24 mouse cellular contexts compared by ENCODE assay signal in genomic region chr10:20518529-20518889, GRCm38 (mm10).
A peak's percentile ranks its signal among the peaks of the same experiment; 100 is the strongest.
DNase-seq lines count a peak whose midpoint lies in the region; ATAC-seq and TF ChIP-seq lines count a peak whose summit lies in the region.
"Had no signal": no experiment of that assay in that cellular context is flagged by ENCODE, and none has a peak within 500 bp of the region (broad histone marks: within the 10 kb centered on the region; RNA-seq: fewer than 3 reads in every experiment).

No protein-coding gene starts in this region.

- H3K27me3 ChIP-seq in limb, embryonic 11.5 days (ENCODE audit: control insufficient read depth, insufficient read depth, low read length) = no peaks in the 10 kb centered on the region
- H3K27me3 ChIP-seq in limb, embryonic 10.5 days (ENCODE audit: low read depth, poor library complexity, severe bottlenecking) = no peaks in the 10 kb centered on the region
- H3K27me3 ChIP-seq in G1E (ENCODE audit: insufficient read depth, low read length) = peaks cover 10% of the 10 kb centered on the region
- H3K27me3 ChIP-seq in hindbrain, postnatal 0 days (ENCODE audit: insufficient read depth, low read length) = no peaks in the 10 kb centered on the region
- H3K27me3 ChIP-seq: intestine, embryonic 15.5 days had no signal

- no peak for TF ChIP-seq CTCF in G1E (IDR thresholded peaks at IDR 0.05; ENCODE audit: low read depth, low read length)
- no peak for TF ChIP-seq CTCF in hindbrain, postnatal 0 days (IDR thresholded peaks at IDR 0.05; ENCODE audit: low read depth)

- no peaks in the 10 kb centered on the region for H3K36me3 ChIP-seq in limb, embryonic 11.5 days (ENCODE audit: control insufficient read depth, insufficient read depth, low read length)
- H3K36me3 ChIP-seq in limb, embryonic 10.5 days = no peaks in the 10 kb centered on the region
- peaks cover 2% of the 10 kb centered on the region for H3K36me3 ChIP-seq in G1E (replicated peaks)
- H3K36me3 ChIP-seq in hindbrain, postnatal 0 days (ENCODE audit: insufficient read depth, low read length) = no peaks in the 10 kb centered on the region
- H3K36me3 ChIP-seq: embryonic facial prominence, embryonic 10.5 days; intestine, embryonic 15.5 days had no signal

- no peak overlapping the region for H3K27ac ChIP-seq in limb, embryonic 11.5 days (replicated peaks; ENCODE audit: low read depth, low read length)
- no peak overlapping the region for H3K27ac ChIP-seq in limb, embryonic 10.5 days
- H3K27ac ChIP-seq in brown adipose tissue, adult 24 weeks (replicated peaks; ENCODE audit: low read depth, low read length) = peak overlapping the region; percentile 47
- no peak overlapping the region for H3K27ac ChIP-seq in hindbrain, postnatal 0 days
- H3K27ac ChIP-seq: embryonic facial prominence, embryonic 10.5 days; hindbrain, embryonic 14.5 days; intestine, embryonic 15.5 days; layer of hippocampus, adult 2 months had no signal

- ATAC-seq in limb, embryonic 11.5 days (ENCODE audit: insufficient number of reproducible peaks, low FRiP score, low TSS enrichment, low read depth) = no peak
- no peak for ATAC-seq in G1E (ENCODE audit: extremely low read depth, insufficient number of reproducible peaks, low FRiP score, poor library complexity, severe bottlenecking)
- peak; percentile 63; the same call in 1 of the 2 replicates for ATAC-seq in megakaryocyte-erythroid progenitor cell, adult 5-6 weeks (replicated peaks; ENCODE audit: low FRiP score, low TSS enrichment, poor library complexity, severe bottlenecking)
- ATAC-seq in hindbrain, postnatal 0 days = no peak
- ATAC-seq: activated CD4-positive, CD25-positive, alpha-beta regulatory T cell, adult 4 months; forebrain, postnatal 0 days; intestine, embryonic 15.5 days had no signal

- no peaks in the 10 kb centered on the region; the same call in 1 of the 2 replicates for H3K4me1 ChIP-seq in limb, embryonic 11.5 days (ENCODE audit: control insufficient read depth, insufficient read depth, low read length)
- H3K4me1 ChIP-seq in limb, embryonic 10.5 days = 0 out of 2 replicates have a peak, but pooled peaks cover 3% of the 10 kb centered on the region
- H3K4me1 ChIP-seq in G1E (ENCODE audit: insufficient read depth, low read depth, low read length) = peaks cover 14% of the 10 kb centered on the region
- H3K4me1 ChIP-seq in brown adipose tissue, adult 24 weeks (ENCODE audit: control insufficient read depth, insufficient read depth, insufficient read length, low read length) = no peaks in the 10 kb centered on the region
- H3K4me1 ChIP-seq in hindbrain, postnatal 0 days (ENCODE audit: insufficient read depth, low read length) = no peaks in the 10 kb centered on the region
- H3K4me1 ChIP-seq: intestine, embryonic 15.5 days had no signal

- no peaks in the 10 kb centered on the region for H3K9me3 ChIP-seq in limb, embryonic 11.5 days (ENCODE audit: control insufficient read depth, low read length)
- H3K9me3 ChIP-seq in limb, embryonic 10.5 days (replicated peaks) = no peaks in the 10 kb centered on the region
- H3K9me3 ChIP-seq in G1E (replicated peaks) = no peaks in the 10 kb centered on the region
- no peaks in the 10 kb centered on the region for H3K9me3 ChIP-seq in hindbrain, postnatal 0 days (ENCODE audit: low read length)
- H3K9me3 ChIP-seq: embryonic facial prominence, embryonic 10.5 days; intestine, embryonic 15.5 days had no signal

- no peak overlapping the region for H3K4me2 ChIP-seq in limb, embryonic 11.5 days (ENCODE audit: low read depth, severe bottlenecking)
- H3K4me2 ChIP-seq in hindbrain, postnatal 0 days (ENCODE audit: low read depth, low read length) = no peak overlapping the region
- H3K4me2 ChIP-seq: hindbrain, embryonic 14.5 days; intestine, embryonic 15.5 days; lung, embryonic 14.5 days had no signal

- no peak overlapping the region for H3K4me3 ChIP-seq in limb, embryonic 11.5 days (ENCODE audit: low read depth, low read length)
- no peak overlapping the region for H3K4me3 ChIP-seq in limb, embryonic 10.5 days
- H3K4me3 ChIP-seq in G1E (ENCODE audit: low read depth, low read length) = peak overlapping the region; percentile 62; the same call in 1 of the 2 replicates
- no peak overlapping the region for H3K4me3 ChIP-seq in brown adipose tissue, adult 24 weeks (ENCODE audit: insufficient read depth, low read depth, low read length)
- no peak overlapping the region for H3K4me3 ChIP-seq in hindbrain, postnatal 0 days (ENCODE audit: low read length)
- H3K4me3 ChIP-seq: embryonic facial prominence, embryonic 10.5 days; heart, adult 2 months; intestine, embryonic 15.5 days; layer of hippocampus, adult 2 months; myocyte had no signal

- 86% methylated on average over 9 of the region's 9 CpGs for WGBS in limb, embryonic 11.5 days
- 85% methylated on average over 9 of the region's 9 CpGs for WGBS in limb, embryonic 10.5 days
- WGBS in hindbrain, postnatal 0 days = 89% methylated on average over 9 of the region's 9 CpGs

- DNase-seq in limb, embryonic 11.5 days (ENCODE audit: low spot score) = peak; percentile 18
- DNase-seq in limb, embryonic 10.5 days (ENCODE audit: low spot score) = no peak
- peak; percentile 25 for DNase-seq in G1E (ENCODE audit: low spot score)
- no peak for DNase-seq in hindbrain, postnatal 0 days (ENCODE audit: low spot score)
- no peak for DNase-seq in right cerebral cortex, postnatal 14 days
- DNase-seq: adrenal gland, adult 8-10 months; cerebellum, adult 9-11 months; forebrain, postnatal 0 days; gastrocnemius, postnatal 36 days; kidney, adult 9 months; kidney, postnatal 14 days; lung, embryonic 14.5 days; midbrain, embryonic 14.5 days; right cerebral cortex, adult 18-20 months; thymus, postnatal 14 days had no signal

- H3K9ac ChIP-seq in limb, embryonic 11.5 days (ENCODE audit: low read length) = no peak overlapping the region
- H3K9ac ChIP-seq in hindbrain, postnatal 0 days (replicated peaks; ENCODE audit: low read length) = no peak overlapping the region
- H3K9ac ChIP-seq: forebrain, postnatal 0 days; hindbrain, embryonic 14.5 days; intestine, embryonic 15.5 days; lung, embryonic 14.5 days had no signal

Comparison
In these comparisons a context has a peak if more than half of its experiments do, and no peak if none do; other contexts are left out.
1. DNase-seq: peak in limb, embryonic 11.5 days (single experiment) and G1E (single experiment); none in limb, embryonic 10.5 days (single experiment), hindbrain, postnatal 0 days (single experiment) and right cerebral cortex, postnatal 14 days (single experiment).